Mouse (Mus musculus) lung, postnatal 0 days (tissue): ENCODE data around the gene Spsb2. TPM values are rescaled to one million over a fixed set of nuclear protein-coding genes. Genes with fewer than 3 reads are reported as not detected.
"Not testable (repeated sequence)": the region's sequence is repeated elsewhere in the genome, so short reads cannot be mapped to it uniquely, and the experiment has no call there.

Source experiments
- ATAC-seq: fragments of 200-750 bp; cut with Nextera tagmentation; 2 replicates; pipeline ENCODE4 v1.8.0; 2017; ENCODE audit warnings: moderate library complexity
- DNase-seq: peaks from one replicate; pipeline ENCODE4 v3.0.0-alpha.2; 2016; ENCODE audit warnings: low spot score
- H3K27ac ChIP-seq: fragments of 300-500 bp; sonication (generic); 2 replicates; pipeline ENCODE4 v1.5.1; 2014; ENCODE audit warnings: antibody characterized with exemption, mild to moderate bottlenecking, low read length, mixed read lengths
- H3K27me3 ChIP-seq: fragments of 300-500 bp; sonication (generic); replicated peaks from 2 replicates; pipeline ENCODE4 v1.6.1; 2014; ENCODE audit warnings: low read length, mixed read lengths; ENCODE audit not compliant: insufficient read depth
- H3K36me3 ChIP-seq: fragments of 300-500 bp; sonication (generic); 2 replicates; pipeline ENCODE4 v1.6.1; 2014; ENCODE audit warnings: low read length, mixed read lengths; ENCODE audit not compliant: insufficient read depth
- H3K4me1 ChIP-seq: fragments of 300-500 bp; sonication (generic); 2 replicates; pipeline ENCODE4 v1.6.1; 2014; ENCODE audit warnings: antibody characterized with exemption, low read depth, low read length, mixed read lengths; ENCODE audit not compliant: insufficient read depth
- H3K4me2 ChIP-seq: fragments of 300-500 bp; sonication (generic); replicated peaks from 2 replicates; pipeline ENCODE4 v1.6.1; 2014; ENCODE audit warnings: low read depth, mild to moderate bottlenecking, low read length, moderate library complexity, mixed read lengths
- H3K4me3 ChIP-seq: fragments of 300-500 bp; sonication (generic); 2 replicates; pipeline ENCODE4 v1.5.1; 2014; ENCODE audit warnings: low read depth, low read length
- H3K9ac ChIP-seq: fragments of 300-500 bp; sonication (generic); replicated peaks from 2 replicates; pipeline ENCODE4 v1.6.1; 2014; ENCODE audit warnings: low read depth, mild to moderate bottlenecking
- H3K9me3 ChIP-seq: fragments of 300-500 bp; sonication (generic); 2 replicates; pipeline ENCODE4 v1.6.1; 2016; ENCODE audit warnings: low read length, mixed read lengths
- CTCF ChIP-seq: IDR thresholded peaks from 2 replicates; pipeline ENCODE4 v1.5.1; 2016; ENCODE audit warnings: antibody characterized with exemption, mild to moderate bottlenecking
- EP300 ChIP-seq: IDR thresholded peaks from 2 replicates; pipeline ENCODE4 v1.6.1; 2016; ENCODE audit warnings: antibody characterized with exemption, mild to moderate bottlenecking, control low read depth
- WGBS: fragments of 180-500 bp; shearing (Covaris S2); extraction: QIAGEN DNeasy Blood & Tissue Kit; methylation state at CpG from one replicate; pipeline ENCODE4 v1.1.7; 2014; 5-methylcytosine and 5-hydroxymethylcytosine counted together
- polyA plus RNA-seq: library from polyadenylated mRNA; unstranded; fragments of >200 nt; fragmentation: Nextera tagmentation; extraction: Ambion mirVana; gene quantifications from 2 replicates; pipeline ENCODE4 v1.2.1, GENCODE M21; 2015

The Spsb2 gene
- polyA plus RNA-seq, 1 experiment from 2014 or later, result 33.7 TPM

DNA sequence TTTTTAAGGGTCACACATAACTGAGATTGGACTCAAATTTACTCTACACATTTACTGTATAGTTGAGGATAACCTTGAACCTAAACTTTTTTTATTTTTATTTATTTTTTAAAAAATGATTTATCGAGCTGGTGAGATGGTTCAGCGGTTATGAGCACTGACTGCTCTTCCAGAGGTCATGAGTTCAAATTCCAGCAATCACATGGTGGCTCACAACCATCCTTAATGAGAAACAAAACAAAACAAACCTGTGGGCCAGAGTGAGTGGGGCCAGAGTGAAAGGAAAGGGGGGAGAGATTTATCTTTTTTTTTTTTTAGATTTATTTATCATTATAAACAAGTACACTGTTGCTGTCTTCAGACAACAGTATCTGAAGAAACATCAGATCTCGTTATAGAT, 16.6 kb upstream of the Spsb2 start:
- ATAC-seq (no peak), DNase-seq (no peak)
- H3K36me3 ChIP-seq, result no peaks in the 10 kb centered on the region
- no peak overlapping the region for H3K4me3 ChIP-seq
- no peaks in the 10 kb centered on the region for H3K9me3 ChIP-seq
- no peaks in the 10 kb centered on the region for H3K4me1 ChIP-seq
- WGBS, result 75% methylated on average over 3 of the region's 3 CpGs
- no peak overlapping the region for H3K9ac ChIP-seq
- H3K27ac ChIP-seq, result no peak overlapping the region
- no peak for TF ChIP-seq CTCF
- no peak for TF ChIP-seq EP300
- H3K4me2 ChIP-seq, result no peak overlapping the region
- H3K27me3 ChIP-seq, result no peaks in the 10 kb centered on the region

- ATAC-seq, result no peak
- TF ChIP-seq EP300, result no peak
- no peak for TF ChIP-seq CTCF
Measured at GRCm38 (mm10) chr6:124795781-124796180, 12.7 kb upstream of the Spsb2 start.

DNA sequence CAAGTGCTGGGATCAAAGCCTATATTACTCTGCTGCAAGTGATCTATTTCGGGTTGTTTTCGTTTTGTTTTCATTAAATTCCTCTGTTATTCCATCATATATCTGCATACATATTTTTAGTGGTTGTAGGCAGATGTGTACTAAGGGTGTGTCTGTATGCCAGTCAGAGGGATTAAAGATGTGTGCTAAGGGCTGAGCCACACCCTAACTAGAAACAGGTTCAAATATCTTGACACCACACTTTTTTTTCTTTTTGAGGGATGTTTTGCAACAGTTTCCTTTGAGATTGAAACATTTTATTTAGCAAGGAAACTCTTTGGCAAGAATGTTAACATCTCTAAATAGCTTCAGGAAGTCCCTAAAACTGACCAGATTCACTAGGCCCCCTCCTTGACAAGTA, 12.3 kb upstream of the Spsb2 start:
- no peak overlapping the region for H3K4me2 ChIP-seq
- no peaks in the 10 kb centered on the region for H3K36me3 ChIP-seq
- no peaks in the 10 kb centered on the region for H3K4me1 ChIP-seq
- no peak overlapping the region for H3K4me3 ChIP-seq
- ATAC-seq (no peak), DNase-seq (no peak)
- H3K9me3 ChIP-seq, result no peaks in the 10 kb centered on the region
- no peak overlapping the region for H3K27ac ChIP-seq
- WGBS, result 70% methylated on average over 2 of the region's 2 CpGs
- no peaks in the 10 kb centered on the region for H3K27me3 ChIP-seq
- TF ChIP-seq EP300, result no peak
- TF ChIP-seq CTCF, result no peak
- no peak overlapping the region for H3K9ac ChIP-seq

More at GRCm38 (mm10) chr6:124795781-124796180, 12.7 kb upstream of the Spsb2 start:
- DNase-seq, result no peak
- H3K9ac ChIP-seq, result no peak overlapping the region
- no peaks in the 10 kb centered on the region for H3K36me3 ChIP-seq
- no peak overlapping the region for H3K27ac ChIP-seq
- no peaks in the 10 kb centered on the region for H3K4me1 ChIP-seq
- no peak overlapping the region for H3K4me3 ChIP-seq
- no peaks in the 10 kb centered on the region for H3K9me3 ChIP-seq
- H3K27me3 ChIP-seq, result no peaks in the 10 kb centered on the region
- WGBS, result 72% methylated on average over 4 of the region's 4 CpGs
- no peak overlapping the region for H3K4me2 ChIP-seq

GRCm38 (mm10) chr6:124802400-124802799, 6.1 kb upstream of the Spsb2 start:
- H3K4me2 ChIP-seq, H3K4me1 ChIP-seq, H3K9ac ChIP-seq, H3K27ac ChIP-seq, H3K36me3 ChIP-seq, ATAC-seq, H3K9me3 ChIP-seq, DNase-seq, H3K27me3 ChIP-seq, H3K4me3 ChIP-seq: not testable (repeated sequence)
- 7% methylated on average over 5 of the region's 9 CpGs for WGBS

DNA sequence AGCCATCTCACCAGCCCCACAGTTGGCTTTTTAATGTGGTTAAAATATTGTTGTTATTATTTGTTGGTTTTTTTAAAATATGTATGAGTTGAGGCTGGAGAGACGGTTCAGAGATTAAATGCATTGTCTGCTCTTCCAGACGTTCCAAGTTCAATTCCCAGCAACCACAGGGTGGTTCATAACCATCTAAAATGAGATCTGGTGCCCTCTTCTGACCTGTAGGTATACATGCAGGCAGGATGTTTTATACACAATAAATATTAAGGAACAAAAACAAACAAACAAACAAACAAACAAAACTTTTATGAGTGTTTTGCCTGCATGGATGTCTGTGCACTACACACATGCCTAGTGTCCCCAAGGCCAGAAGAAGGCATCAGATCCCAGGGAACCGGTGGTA, 5.4 kb upstream of the Spsb2 start:
- no peak for DNase-seq
- Histone ChIP-seq H3K9ac (no peak overlapping the region), H3K4me3 (no peak overlapping the region), H3K9me3 (no peaks in the 10 kb centered on the region), H3K27me3 (no peaks in the 10 kb centered on the region), H3K4me2 (no peak overlapping the region), H3K36me3 (no peaks in the 10 kb centered on the region), H3K4me1 (peaks cover 7% of the 10 kb centered on the region), H3K27ac (no peak overlapping the region)
- no peak for ATAC-seq
- TF ChIP-seq EP300, result no peak
- TF ChIP-seq CTCF, result no peak
- WGBS, result 79% methylated on average over 3 of the region's 3 CpGs

- not testable (repeated sequence) for H3K4me1 ChIP-seq, ATAC-seq
Measured at GRCm38 (mm10) chr6:124803691-124804090, 4.8 kb upstream of the Spsb2 start.

DNA sequence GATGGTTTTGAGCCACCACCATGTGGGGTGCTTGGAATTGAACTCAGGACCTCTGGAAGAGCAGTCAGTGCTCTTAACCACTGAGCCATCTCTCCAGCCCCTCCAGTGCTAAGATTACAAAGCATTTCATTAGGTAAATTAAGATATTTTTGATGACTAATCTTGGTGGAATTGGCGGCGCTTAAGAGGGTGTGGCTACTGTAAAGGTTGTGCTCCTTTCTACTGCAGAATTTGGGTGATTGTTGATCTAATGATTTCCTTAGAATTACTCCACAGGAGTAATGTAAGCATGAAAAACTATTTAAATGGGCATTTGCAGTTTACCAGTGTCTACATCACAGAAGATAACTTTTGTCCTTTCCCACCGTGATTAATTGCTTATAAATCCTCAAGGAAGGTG, 4.1 kb upstream of the Spsb2 start:
- TF ChIP-seq EP300 (no peak), CTCF (no peak)
- no peak for DNase-seq
- Histone ChIP-seq H3K4me2 (no peak overlapping the region), H3K27me3 (no peaks in the 10 kb centered on the region), H3K4me3 (no peak overlapping the region), H3K27ac (no peak overlapping the region), H3K9me3 (no peaks in the 10 kb centered on the region), H3K36me3 (no peaks in the 10 kb centered on the region), H3K4me1 (peaks cover 7% of the 10 kb centered on the region), H3K9ac (no peak overlapping the region)
- 93% methylated on average over 3 of the region's 3 CpGs for WGBS
- ATAC-seq, result no peak

More at GRCm38 (mm10) chr6:124803691-124804090, 4.8 kb upstream of the Spsb2 start:
- not testable (repeated sequence) for H3K4me3 ChIP-seq, DNase-seq, H3K27ac ChIP-seq, H3K9me3 ChIP-seq, H3K36me3 ChIP-seq, H3K27me3 ChIP-seq, H3K9ac ChIP-seq, H3K4me2 ChIP-seq
- WGBS, result 98% methylated on average over 4 of the region's 4 CpGs
